Mouse (Mus musculus) CH12.LX (cell line): ENCODE results near the gene Adamtsl1.

Experiments used
- CTCF ChIP-seq, 2 experiments: IDR thresholded peaks in 1 of 2; conservative IDR thresholded peaks in 1 of 2; 2 replicates each; pipeline ENCODE4 v1.5.1; 2011 to 2012; ENCODE audit warnings: low read depth in 2 of 2, low read length in 2 of 2, improper control_type of control experiment in 1 of 2, inconsistent platforms in 1 of 2, mild to moderate bottlenecking in 1 of 2, moderate library complexity in 1 of 2
- HCFC1 ChIP-seq: IDR thresholded peaks from 2 replicates; pipeline ENCODE4 v1.6.1; 2012; ENCODE audit warnings: low read depth, mild to moderate bottlenecking, inconsistent platforms, low read length, improper control_type of control experiment
- USF2 ChIP-seq: conservative IDR thresholded peaks from 2 replicates; pipeline ENCODE4 v1.6.1; 2011; ENCODE audit warnings: low read depth, low read length, improper control_type of control experiment
- ZKSCAN1 ChIP-seq: IDR thresholded peaks from 2 replicates; pipeline ENCODE4 v1.6.1; 2012; ENCODE audit warnings: low read depth, inconsistent platforms, low read length, improper control_type of control experiment, borderline replicate concordance

DNA sequence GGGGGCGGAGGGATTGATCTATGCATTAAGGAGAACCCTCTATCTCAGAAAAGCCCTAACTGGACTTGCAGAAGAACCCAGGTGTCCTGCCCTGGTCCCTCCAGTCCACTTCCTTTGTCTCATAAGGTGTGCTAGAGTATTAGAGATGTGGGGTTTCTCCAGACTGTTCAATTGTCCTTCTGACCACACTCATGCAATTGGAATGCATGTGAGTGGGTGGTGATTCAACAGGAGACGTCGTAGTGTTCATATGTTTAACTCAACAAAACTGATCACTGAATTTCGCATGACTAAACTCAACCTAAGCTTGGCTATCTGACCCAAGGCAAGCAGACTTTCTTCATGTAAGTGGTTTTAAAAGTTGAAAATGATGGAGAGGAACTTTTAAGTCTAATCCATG, 443.3 kb downstream of the Adamtsl1 start:
- no peak for TF ChIP-seq ZKSCAN1
- no peak for TF ChIP-seq USF2
- no peak for TF ChIP-seq CTCF (conservative IDR thresholded peaks at IDR 0.05 in 1 of 2, IDR thresholded peaks at IDR 0.05 in 1 of 2; ENCODE audit: low read depth in 2 of 2, low read length in 2 of 2)
- TF ChIP-seq HCFC1: no peak
